Mouse (Mus musculus) MEL (cell line): ENCODE data around the gene Sipa1l1.

Experiments used
- CTCF ChIP-seq, 3 experiments: IDR thresholded peaks in 2 of 3; conservative IDR thresholded peaks in 1 of 3; 2 replicates each; pipeline ENCODE4 v1.5.1; 2011 to 2012; ENCODE audit warnings: low read length in 3 of 3, low read depth in 2 of 3, mild to moderate bottlenecking in 2 of 3, improper control_type of control experiment in 1 of 3, inconsistent platforms in 1 of 3, mixed read lengths in 1 of 3, moderate library complexity in 1 of 3; ENCODE audit not compliant: control insufficient read depth in 1 of 3, insufficient read depth in 1 of 3, poor library complexity in 1 of 3, severe bottlenecking in 1 of 3
- EP300 ChIP-seq, 2 experiments: IDR thresholded peaks; 2 replicates each; pipeline ENCODE4 v1.6.1; 2011; ENCODE audit warnings: improper control_type of control experiment in 2 of 2, low read length in 2 of 2, low read depth in 1 of 2, mild to moderate bottlenecking in 1 of 2
- GATA1 ChIP-seq: IDR thresholded peaks from 2 replicates; pipeline ENCODE4 v1.6.1; 2011; ENCODE audit warnings: low read depth, low read length, improper control_type of control experiment
- MAFK ChIP-seq: IDR thresholded peaks from 2 replicates; pipeline ENCODE4 v1.6.1; 2011; ENCODE audit warnings: low read depth, mild to moderate bottlenecking, low read length, improper control_type of control experiment, borderline replicate concordance
- MAX ChIP-seq: IDR thresholded peaks from 2 replicates; pipeline ENCODE4 v1.6.1; 2011; ENCODE audit warnings: low read length, improper control_type of control experiment
- MYC ChIP-seq: IDR thresholded peaks from 2 replicates; pipeline ENCODE4 v1.6.1; 2011; ENCODE audit warnings: low read depth, mild to moderate bottlenecking, low read length, improper control_type of control experiment, moderate library complexity
- POLR2A ChIP-seq, 2 experiments: IDR thresholded peaks; 2 replicates each; pipeline ENCODE4 v1.6.1; 2011 to 2012; ENCODE audit warnings: low read length in 2 of 2, mild to moderate bottlenecking in 2 of 2, control low read depth in 1 of 2, improper control_type of control experiment in 1 of 2, low read depth in 1 of 2, moderate library complexity in 1 of 2; ENCODE audit not compliant: control insufficient read depth in 1 of 2, insufficient read depth in 1 of 2, poor library complexity in 1 of 2
- POLR2AphosphoS2 ChIP-seq: IDR thresholded peaks from 2 replicates; pipeline ENCODE4 v1.6.1; 2011; ENCODE audit warnings: low read length, improper control_type of control experiment
- SMC3 ChIP-seq: IDR thresholded peaks from 2 replicates; pipeline ENCODE4 v1.6.1; 2011; ENCODE audit warnings: low read depth, low read length, improper control_type of control experiment
- TBP ChIP-seq: IDR thresholded peaks from 2 replicates; pipeline ENCODE4 v1.8.0; 2011; ENCODE audit warnings: low read depth, low read length, improper control_type of control experiment
- TCF12 ChIP-seq: IDR thresholded peaks from 2 replicates; pipeline ENCODE4 v1.6.1; 2014; ENCODE audit warnings: low read depth, mild to moderate bottlenecking, inconsistent platforms, low read length, improper control_type of control experiment, moderate library complexity
- UBTF ChIP-seq: IDR thresholded peaks from 2 replicates; pipeline ENCODE4 v1.6.1; 2012; ENCODE audit warnings: low read depth, mild to moderate bottlenecking, inconsistent platforms, low read length, improper control_type of control experiment, moderate library complexity, borderline replicate concordance; ENCODE audit not compliant: insufficient read depth
- USF1 ChIP-seq: IDR thresholded peaks from 2 replicates; pipeline ENCODE4 v1.6.1; 2014; ENCODE audit warnings: low read depth, mild to moderate bottlenecking, inconsistent platforms, low read length, improper control_type of control experiment, moderate library complexity
- ZC3H11A ChIP-seq: IDR thresholded peaks from 2 replicates; pipeline ENCODE4 v1.6.1; 2012; ENCODE audit warnings: low read depth, mild to moderate bottlenecking, inconsistent platforms, low read length, improper control_type of control experiment

GRCm38 (mm10) chr12:82240674-82241073, 71.6 kb downstream of the Sipa1l1 start:
- TF ChIP-seq CTCF (IDR thresholded peaks at IDR 0.05 in 2 of 3, conservative IDR thresholded peaks at IDR 0.05 in 1 of 3; ENCODE audit: control insufficient read depth in 1 of 3, insufficient read depth in 1 of 3, low read depth in 2 of 3, low read length in 3 of 3, poor library complexity in 1 of 3, severe bottlenecking in 1 of 3) (no peak), POLR2A (IDR thresholded peaks at IDR 0.05; ENCODE audit: control insufficient read depth in 1 of 2, insufficient read depth in 1 of 2, low read depth in 1 of 2, low read length in 2 of 2, poor library complexity in 1 of 2) (no peak), POLR2AphosphoS2 (no peak), UBTF (no peak), MAFK (no peak), GATA1 (no peak), TBP (no peak), MYC (no peak), MAX (no peak), TCF12 (no peak), SMC3 (no peak), USF1 (no peak), EP300 (IDR thresholded peaks at IDR 0.05; ENCODE audit: low read depth in 1 of 2, low read length in 2 of 2) (no peak), ZC3H11A (no peak)
